11 mouse cellular contexts compared by ENCODE assay signal in the genomic region with DNA sequence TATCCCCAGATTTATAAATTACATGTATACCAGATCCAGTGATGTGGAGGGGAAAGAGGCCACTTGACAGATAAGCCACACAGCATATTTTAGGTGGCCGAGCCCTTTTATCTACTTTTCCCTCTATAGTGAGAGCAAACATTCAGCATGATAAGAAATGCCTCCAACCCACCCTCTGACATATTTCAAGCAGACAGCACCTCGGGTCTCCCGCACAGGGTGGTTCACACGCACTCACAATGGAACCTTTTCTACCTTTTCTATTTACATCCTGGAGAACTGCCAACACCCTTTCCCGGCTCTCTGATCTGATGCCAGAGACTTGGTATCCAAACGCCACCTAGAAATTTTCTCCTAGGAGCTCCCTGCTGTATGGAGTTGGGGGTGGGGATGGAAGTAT. TPM values are rescaled to one million over a fixed set of nuclear protein-coding genes. Genes with fewer than 3 reads are reported as not detected.
DNase-seq lines count a peak whose midpoint lies in the region; ATAC-seq and TF ChIP-seq lines count a peak whose summit lies in the region.
"Had no signal": no experiment of that assay in that cellular context is flagged by ENCODE, and none has a peak within 500 bp of the region (broad histone marks: within the 10 kb centered on the region; RNA-seq: fewer than 3 reads in every experiment).

No protein-coding gene starts in this region.

- no peaks in the 10 kb centered on the region for H3K27me3 ChIP-seq in cerebellum, adult 2 months (ENCODE audit: control insufficient read depth, insufficient read depth, low read length)
- H3K27me3 ChIP-seq in heart, embryonic 15.5 days = no peaks in the 10 kb centered on the region
- H3K27me3 ChIP-seq in liver, embryonic 16.5 days (ENCODE audit: control insufficient read depth, insufficient read depth, low read depth, low read length) = no peaks in the 10 kb centered on the region
- H3K27me3 ChIP-seq: embryonic facial prominence, embryonic 12.5 days; midbrain, embryonic 15.5 days had no signal

- H3K27ac ChIP-seq in cerebellum, adult 2 months (ENCODE audit: insufficient read depth, low read length) = no peak overlapping the region
- H3K27ac ChIP-seq in heart, embryonic 15.5 days = peak overlapping the region; percentile 73
- no peak overlapping the region for H3K27ac ChIP-seq in liver, embryonic 16.5 days (ENCODE audit: low read length)
- H3K27ac ChIP-seq: embryonic facial prominence, embryonic 12.5 days; kidney, postnatal 0 days; midbrain, embryonic 15.5 days had no signal

- H3K9me3 ChIP-seq in heart, embryonic 15.5 days (replicated peaks) = no peaks in the 10 kb centered on the region
- no peaks in the 10 kb centered on the region for H3K9me3 ChIP-seq in liver, embryonic 16.5 days (replicated peaks; ENCODE audit: control insufficient read depth, low read length)
- H3K9me3 ChIP-seq: embryonic facial prominence, embryonic 12.5 days; midbrain, embryonic 15.5 days had no signal

- no peak for TF ChIP-seq CTCF in cerebellum, adult 2 months (IDR thresholded peaks at IDR 0.05; ENCODE audit: borderline replicate concordance, insufficient read depth, low read depth, low read length)
- TF ChIP-seq CTCF in brain, embryonic 14.5 days (IDR thresholded peaks at IDR 0.05; ENCODE audit: borderline replicate concordance, extremely low read depth, insufficient read depth, insufficient read length) = no peak

- peak overlapping the region; percentile 47 for H3K4me2 ChIP-seq in heart, embryonic 15.5 days
- H3K4me2 ChIP-seq in liver, embryonic 16.5 days (ENCODE audit: low read depth, low read length) = no peak overlapping the region
- H3K4me2 ChIP-seq: embryonic facial prominence, embryonic 12.5 days; midbrain, embryonic 15.5 days had no signal

- peak; percentile 29 to 40 for DNase-seq in cerebellum, adult 2 months
- DNase-seq in cerebellum, postnatal 4 days (ENCODE audit: low spot score in 2 of 2) = no peak
- DNase-seq in heart, adult 9 months (ENCODE audit: low spot score in 2 of 2) = no peak
- DNase-seq in brain, embryonic 14.5 days (ENCODE audit: low read depth) = peak; percentile 65
- no peak for DNase-seq in right cerebral cortex, postnatal 10 days (ENCODE audit: low spot score in 2 of 2)
- DNase-seq in thymus, postnatal 0 days (ENCODE audit: low spot score) = no peak

- no peak overlapping the region for H3K9ac ChIP-seq in heart, embryonic 15.5 days
- H3K9ac ChIP-seq in liver, embryonic 16.5 days (ENCODE audit: low read depth, low read length) = no peak overlapping the region
- H3K9ac ChIP-seq: embryonic facial prominence, embryonic 12.5 days; midbrain, embryonic 15.5 days had no signal

- no peak for TF ChIP-seq POLR2A in cerebellum, adult 2 months (IDR thresholded peaks at IDR 0.05; ENCODE audit: borderline replicate concordance, insufficient read depth, low read length)
- TF ChIP-seq POLR2A in brain, embryonic 14.5 days (IDR thresholded peaks at IDR 0.05; ENCODE audit: borderline replicate concordance, extremely low read depth, insufficient read depth, insufficient read length, poor library complexity, severe bottlenecking) = no peak

- H3K4me1 ChIP-seq in cerebellum, adult 2 months (ENCODE audit: control insufficient read depth, insufficient read depth, low read length) = no peaks in the 10 kb centered on the region
- peaks cover 69% of the 10 kb centered on the region for H3K4me1 ChIP-seq in heart, embryonic 15.5 days (replicated peaks)
- H3K4me1 ChIP-seq in liver, embryonic 16.5 days (ENCODE audit: control insufficient read depth, low read depth, low read length) = peaks cover 16% of the 10 kb centered on the region

- ATAC-seq in heart, embryonic 15.5 days (replicated peaks; ENCODE audit: insufficient number of reproducible peaks, insufficient read depth, low FRiP score, low read depth) = peak; percentile 72
- ATAC-seq in liver, embryonic 16.5 days (ENCODE audit: low read depth) = peak; percentile 71
- ATAC-seq: midbrain, embryonic 15.5 days had no signal

- 20% methylated on average over 6 of the region's 6 CpGs for WGBS in cerebellum, adult 2 months
- WGBS in heart, embryonic 15.5 days = 8% methylated on average over 6 of the region's 6 CpGs
- WGBS in liver, embryonic 16.5 days (ENCODE audit: insufficient replicate concordance) = 17% methylated on average over 6 of the region's 6 CpGs

- no peak overlapping the region for H3K4me3 ChIP-seq in cerebellum, adult 2 months (replicated peaks; ENCODE audit: insufficient read depth, low read depth, low read length)
- H3K4me3 ChIP-seq in heart, embryonic 15.5 days = no peak overlapping the region
- no peak overlapping the region for H3K4me3 ChIP-seq in liver, embryonic 16.5 days (ENCODE audit: low read depth, low read length)
- H3K4me3 ChIP-seq: embryonic facial prominence, embryonic 12.5 days; midbrain, embryonic 15.5 days had no signal

- H3K36me3 ChIP-seq in heart, embryonic 15.5 days = no peaks in the 10 kb centered on the region
- H3K36me3 ChIP-seq in liver, embryonic 16.5 days (ENCODE audit: control insufficient read depth, insufficient read depth) = no peaks in the 10 kb centered on the region
- H3K36me3 ChIP-seq: embryonic facial prominence, embryonic 12.5 days; midbrain, embryonic 15.5 days had no signal

RNA-seq across cellular contexts. Expression of a gene that starts 58.0 kb away (rescaled TPM):
- 21.3 and 22.2 TPM in 2 replicates for polyA plus RNA-seq in cerebellum, adult 2 months (2012; rRNA removed)
- 74.3 and 85.4 TPM in 2 replicates for polyA plus RNA-seq in heart, embryonic 15.5 days (2015; fragmentation: Nextera tagmentation; extraction: Ambion mirVana)
- 39.7 and 57.6 TPM in 2 replicates for polyA plus RNA-seq in brain, embryonic 14.5 days (2012; rRNA removed)
- 7.7 and 8.9 TPM in 2 replicates for polyA plus RNA-seq in liver, embryonic 16.5 days (2015; fragmentation: Nextera tagmentation; extraction: Ambion mirVana)
- 14.4 and 14.5 TPM in 2 replicates for polyA plus RNA-seq in thymus, postnatal 0 days (2015; fragmentation: Nextera tagmentation; extraction: Ambion mirVana)

Comparison
In these comparisons a context has a peak if more than half of its experiments do, and no peak if none do; other contexts are left out.
1. DNase-seq: peak in cerebellum, adult 2 months (2 of 2) and brain, embryonic 14.5 days (single experiment); none in cerebellum, postnatal 4 days (0 of 2), heart, adult 9 months (0 of 2), right cerebral cortex, postnatal 10 days (0 of 2) and thymus, postnatal 0 days (single experiment).